Mouse (Mus musculus) lung, embryonic 14.5 days (tissue): ENCODE measurements around the gene Dennd4a. TPM values are rescaled to one million over a fixed set of nuclear protein-coding genes. Genes with fewer than 3 reads are reported as not detected.

Experiments
- ATAC-seq: fragments of 200-750 bp; cut with Nextera tagmentation; 2 replicates; pipeline ENCODE4 v1.8.0; 2017; ENCODE audit warnings: mild to moderate bottlenecking, moderate TSS enrichment, moderate library complexity; ENCODE audit not compliant: insufficient read depth
- DNase-seq: peaks from one replicate; pipeline ENCODE4 v3.0.0-alpha.2; 2015
- H3K27ac ChIP-seq: fragments of 300-500 bp; sonication (generic); 2 replicates; pipeline ENCODE4 v1.5.1; 2014; ENCODE audit warnings: low read depth, mild to moderate bottlenecking, moderate library complexity
- H3K27me3 ChIP-seq: fragments of 300-500 bp; sonication (generic); 2 replicates; pipeline ENCODE4 v1.6.1; 2014; ENCODE audit warnings: low read length, control low read depth; ENCODE audit not compliant: insufficient read depth
- H3K36me3 ChIP-seq: fragments of 300-500 bp; sonication (generic); 2 replicates; pipeline ENCODE4 v1.6.1; 2014; ENCODE audit warnings: control low read depth; ENCODE audit not compliant: insufficient read depth
- H3K4me1 ChIP-seq: fragments of 300-500 bp; sonication (generic); 2 replicates; pipeline ENCODE4 v1.6.1; 2014; ENCODE audit warnings: antibody characterized with exemption, control low read depth; ENCODE audit not compliant: insufficient read depth
- H3K4me2 ChIP-seq: fragments of 300-500 bp; sonication (generic); 2 replicates; pipeline ENCODE4 v1.6.1; 2014; ENCODE audit warnings: mild to moderate bottlenecking
- H3K4me3 ChIP-seq: fragments of 300-500 bp; sonication (generic); 2 replicates; pipeline ENCODE4 v1.5.1; 2014; ENCODE audit warnings: low read depth, low read length
- H3K9ac ChIP-seq: fragments of 300-500 bp; sonication (generic); 2 replicates; pipeline ENCODE4 v1.6.1; 2014
- H3K9me3 ChIP-seq: fragments of 300-500 bp; sonication (generic); 2 replicates; pipeline ENCODE4 v1.6.1; 2016; ENCODE audit warnings: low read depth, low read length, control low read depth
- CTCF ChIP-seq: IDR thresholded peaks from 2 replicates; pipeline ENCODE4 v1.5.1; 2016; ENCODE audit warnings: antibody characterized with exemption, low read depth
- WGBS: fragments of 180-500 bp; shearing (Covaris S2); extraction: QIAGEN DNeasy Blood & Tissue Kit; methylation state at CpG from one replicate; pipeline ENCODE4 v1.1.7; 2014; 5-methylcytosine and 5-hydroxymethylcytosine counted together
- polyA plus RNA-seq: library from polyadenylated mRNA; unstranded; fragments of >200 nt; fragmentation: Nextera tagmentation; extraction: Ambion mirVana; gene quantifications from 2 replicates; pipeline ENCODE4 v1.2.1, GENCODE M21; 2014

Gene Dennd4a
- 9.8 and 10.9 TPM in 2 replicates for polyA plus RNA-seq

DNA sequence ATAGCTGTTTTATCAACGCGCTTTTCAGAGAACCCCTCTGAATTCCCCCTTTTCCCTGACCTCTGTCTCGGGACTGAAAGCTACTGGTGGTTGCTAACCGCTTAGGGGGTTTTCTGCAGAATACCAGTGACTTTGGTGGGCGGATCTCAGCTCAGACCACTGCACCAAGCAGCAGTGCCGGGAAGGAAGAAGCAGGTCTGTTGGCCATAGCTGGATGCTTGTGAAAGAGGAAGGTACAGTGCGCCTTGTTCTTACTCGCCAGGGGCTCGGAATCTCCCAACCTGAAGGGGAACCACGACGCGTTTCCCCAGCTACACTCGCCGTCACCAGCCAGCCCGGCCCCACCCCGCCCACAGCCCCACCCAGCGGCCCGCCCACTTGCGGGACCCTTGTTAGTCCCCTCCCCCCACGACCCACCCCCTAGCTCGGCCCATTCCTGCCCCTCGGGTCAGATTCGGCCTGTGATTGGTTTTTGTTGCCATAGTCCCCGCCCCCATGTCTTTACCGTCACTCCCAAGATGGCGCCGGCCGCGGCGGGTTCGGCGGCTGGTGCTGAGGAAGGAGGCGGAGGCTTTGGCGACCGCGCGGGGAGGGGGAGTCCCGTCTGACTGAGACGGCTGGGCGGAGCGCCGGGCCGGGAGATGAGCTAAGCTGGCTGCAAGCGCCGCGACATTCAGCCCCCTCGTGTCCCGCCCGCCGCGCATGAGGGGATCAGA is at the start of gene Dennd4a:
TSS of gene Dennd4a (plus strand) at position 519 of the 716 bp plus-strand sequence.
- ATAC-seq (peak; percentile 97), DNase-seq (peak; percentile 99)
- peak within 1 kb of the TSS; percentile 82 for H3K4me3 ChIP-seq
- no peaks in the 10 kb centered on the region for H3K9me3 ChIP-seq
- H3K4me2 ChIP-seq: peak within 1 kb of the TSS; percentile 75
- TF ChIP-seq CTCF: no peak
- peak within 1 kb of the TSS; percentile 67 for H3K9ac ChIP-seq
- H3K4me1 ChIP-seq: no peaks in the 10 kb centered on the region
- H3K36me3 ChIP-seq: no peaks in the 10 kb centered on the region
- H3K27me3 ChIP-seq: no peaks in the 10 kb centered on the region
- WGBS: under 1% methylated on average over 50 of the region's 51 CpGs
- H3K27ac ChIP-seq: peak within 1 kb of the TSS; percentile 93

DNA sequence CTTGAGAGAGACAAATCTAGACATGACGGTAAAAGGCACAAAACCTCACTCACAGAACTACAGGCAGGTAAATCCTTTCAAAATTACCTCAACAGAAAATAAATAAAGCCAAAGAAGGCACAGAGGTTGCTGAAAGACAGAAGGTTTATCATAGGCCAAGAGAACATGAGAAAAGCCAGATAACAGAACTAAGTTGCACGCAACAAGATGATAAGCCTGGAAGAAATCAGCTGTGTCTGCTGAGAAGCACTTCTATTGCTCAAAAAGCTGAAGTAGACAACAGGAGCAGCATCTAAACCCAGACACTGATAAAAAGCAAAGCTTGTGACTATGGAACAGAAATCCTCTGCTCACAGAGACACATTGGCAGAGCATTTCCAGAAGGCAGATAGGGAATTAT is 46.3 kb upstream of the Dennd4a start:
- Histone ChIP-seq H3K27me3 (no peaks in the 10 kb centered on the region), H3K4me3 (no peak overlapping the region), H3K9me3 (no peaks in the 10 kb centered on the region), H3K9ac (no peak overlapping the region), H3K27ac (no peak overlapping the region), H3K4me2 (no peak overlapping the region), H3K36me3 (no peaks in the 10 kb centered on the region), H3K4me1 (no peaks in the 10 kb centered on the region)
- no peak for TF ChIP-seq CTCF
- no peak for ATAC-seq
- DNase-seq: no peak
- 55% methylated on average over 2 of the region's 2 CpGs for WGBS

DNA sequence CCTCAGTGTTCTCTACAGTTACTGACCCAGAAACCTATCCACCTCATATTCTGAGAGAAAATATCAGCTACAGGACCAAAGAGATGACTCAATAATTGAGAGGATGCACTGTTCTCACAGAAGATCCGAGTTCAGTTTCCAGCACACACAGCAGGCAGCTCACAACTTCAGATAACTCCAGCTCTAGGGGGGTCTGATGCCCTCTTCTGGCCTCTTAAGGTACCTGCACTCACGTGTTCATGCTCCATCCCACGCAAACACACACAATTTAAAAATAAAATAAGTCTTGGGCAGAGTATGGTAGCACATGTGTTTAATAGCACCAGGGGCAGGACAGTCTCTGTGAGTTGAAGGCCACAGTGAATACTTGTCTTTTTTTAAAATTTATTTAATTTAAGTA is 45.0 kb upstream of the Dennd4a start:
- Histone ChIP-seq H3K4me3 (no peak overlapping the region), H3K27ac (no peak overlapping the region), H3K4me1 (no peaks in the 10 kb centered on the region), H3K4me2 (no peak overlapping the region), H3K9me3 (no peaks in the 10 kb centered on the region), H3K9ac (no peak overlapping the region), H3K27me3 (no peaks in the 10 kb centered on the region), H3K36me3 (no peaks in the 10 kb centered on the region)
- TF ChIP-seq CTCF: no peak
- ATAC-seq (no peak), DNase-seq (no peak)
- 81% methylated on average over 3 of the region's 3 CpGs for WGBS

DNA sequence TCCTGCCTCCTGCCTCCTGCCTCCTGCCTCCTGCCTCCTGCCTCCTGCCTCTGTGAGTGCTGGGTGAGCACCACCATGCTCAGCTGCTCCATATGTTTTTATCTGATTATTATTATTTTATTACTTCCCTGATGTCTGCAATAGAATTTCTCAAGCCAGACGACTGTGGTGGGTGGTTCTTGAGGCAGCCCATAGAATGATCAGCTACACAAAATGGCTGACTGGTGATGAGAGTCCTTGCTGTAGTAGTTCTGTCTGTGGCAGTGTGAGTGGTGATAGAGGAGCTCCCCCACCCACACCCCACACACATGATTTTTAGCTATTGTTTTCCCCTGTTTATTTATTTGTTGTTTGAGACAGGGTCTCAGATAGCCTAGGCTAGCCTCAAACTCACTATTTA is 43.3 kb upstream of the Dennd4a start:
- DNase-seq (no peak), ATAC-seq (no peak)
- TF ChIP-seq CTCF: no peak
- no peaks in the 10 kb centered on the region for H3K4me1 ChIP-seq
- no peaks in the 10 kb centered on the region for H3K36me3 ChIP-seq
- H3K4me2 ChIP-seq: no peak overlapping the region
- no peaks in the 10 kb centered on the region for H3K27me3 ChIP-seq
- no peak overlapping the region for H3K27ac ChIP-seq
- no peak overlapping the region for H3K4me3 ChIP-seq
- no peaks in the 10 kb centered on the region for H3K9me3 ChIP-seq
- 50% methylated on average over 1 of the region's 1 CpGs for WGBS
- no peak overlapping the region for H3K9ac ChIP-seq

DNA sequence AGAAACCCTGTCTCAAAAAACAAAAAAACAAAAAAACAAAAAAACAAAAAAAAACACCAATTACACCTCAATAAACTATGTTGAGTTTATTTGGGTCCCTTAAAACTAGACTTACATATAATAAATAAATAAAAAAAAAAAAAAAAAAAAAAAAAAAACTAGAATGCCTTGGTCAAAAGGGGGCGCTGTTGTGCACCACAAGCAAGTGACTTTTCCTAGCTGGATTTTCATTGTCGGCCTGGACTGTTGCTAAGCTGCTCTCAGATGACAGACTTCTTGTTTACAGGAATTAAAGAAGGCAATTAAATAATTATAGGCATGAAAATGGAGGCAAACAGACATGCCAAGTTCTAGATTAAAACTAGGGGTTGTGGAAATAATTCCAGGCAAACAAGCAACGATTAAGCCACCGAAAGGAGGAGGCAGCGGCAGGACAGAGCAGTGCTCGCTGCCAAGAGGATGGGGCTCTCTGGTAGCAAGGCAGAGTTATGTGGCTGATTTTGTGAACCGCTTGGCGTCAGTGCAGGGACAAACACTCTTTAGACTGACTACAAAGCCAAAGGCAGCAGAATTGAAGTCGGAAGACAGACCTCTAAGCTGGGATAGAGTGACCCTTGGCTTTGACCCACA is 42.0 kb upstream of the Dennd4a start:
- ATAC-seq: no peak
- H3K27ac ChIP-seq: no peak overlapping the region
- no peaks in the 10 kb centered on the region for H3K27me3 ChIP-seq
- no peaks in the 10 kb centered on the region for H3K36me3 ChIP-seq
- no peaks in the 10 kb centered on the region for H3K9me3 ChIP-seq
- no peak overlapping the region for H3K9ac ChIP-seq
- no peak overlapping the region for H3K4me3 ChIP-seq
- TF ChIP-seq CTCF: peak; percentile 63
- no peak overlapping the region for H3K4me2 ChIP-seq
- no peaks in the 10 kb centered on the region for H3K4me1 ChIP-seq
- WGBS: 35% methylated on average over 9 of the region's 9 CpGs
- DNase-seq: peak; percentile 74

DNA sequence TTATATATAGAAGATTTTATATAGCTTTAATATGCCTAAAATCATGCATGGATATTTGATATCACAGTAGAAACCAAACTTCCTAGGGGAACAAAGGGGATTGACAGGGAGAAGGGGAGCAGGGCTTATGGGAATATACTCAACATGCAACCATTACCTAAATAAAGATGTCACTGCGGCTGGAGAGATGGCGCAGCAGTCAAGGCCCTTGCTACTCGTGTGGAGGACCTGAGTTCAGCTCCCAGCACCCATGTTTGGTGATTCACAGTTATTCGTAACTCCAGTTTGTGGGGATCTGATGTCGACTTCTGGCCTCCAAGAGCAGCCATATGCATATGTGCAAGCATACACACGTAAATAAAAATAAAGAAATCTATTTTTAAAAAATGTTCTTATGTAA is 41.2 kb upstream of the Dennd4a start:
- no peak overlapping the region for H3K9ac ChIP-seq
- 89% methylated on average over 6 of the region's 6 CpGs for WGBS
- H3K4me1 ChIP-seq: no peaks in the 10 kb centered on the region
- H3K36me3 ChIP-seq: no peaks in the 10 kb centered on the region
- no peaks in the 10 kb centered on the region for H3K27me3 ChIP-seq
- no peak for TF ChIP-seq CTCF
- no peak for ATAC-seq
- DNase-seq: no peak
- H3K4me2 ChIP-seq: no peak overlapping the region
- no peak overlapping the region for H3K4me3 ChIP-seq
- no peaks in the 10 kb centered on the region for H3K9me3 ChIP-seq
- H3K27ac ChIP-seq: no peak overlapping the region

DNA sequence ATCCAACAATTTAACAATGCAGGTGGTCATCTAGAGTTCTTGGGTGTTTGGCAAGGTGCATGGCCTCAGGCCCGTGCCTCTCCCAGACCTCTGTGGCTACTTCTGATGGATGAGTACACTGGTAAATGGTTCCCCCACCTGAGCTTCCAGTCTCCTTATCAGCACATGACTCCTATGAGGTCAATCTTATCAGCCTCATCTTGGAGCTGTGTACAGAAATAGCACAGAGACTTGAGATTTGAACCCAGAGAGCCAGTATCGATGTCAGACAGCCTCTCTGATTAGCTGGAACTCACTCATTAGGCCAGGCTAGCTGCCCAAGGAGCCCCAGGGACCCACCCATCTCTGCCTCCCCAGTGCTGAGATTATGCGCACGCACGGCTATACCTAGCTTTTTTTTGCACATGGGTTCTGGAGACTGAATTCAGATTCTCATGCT is 40.7 kb upstream of the Dennd4a start:
- no peak for DNase-seq
- Histone ChIP-seq H3K27me3 (no peaks in the 10 kb centered on the region), H3K9ac (no peak overlapping the region), H3K4me1 (no peaks in the 10 kb centered on the region), H3K36me3 (no peaks in the 10 kb centered on the region), H3K9me3 (no peaks in the 10 kb centered on the region), H3K4me2 (no peak overlapping the region), H3K4me3 (no peak overlapping the region), H3K27ac (no peak overlapping the region)
- no peak for TF ChIP-seq CTCF
- WGBS: 74% methylated on average over 5 of the region's 5 CpGs
- no peak for ATAC-seq
